Mouse (Mus musculus): ENCODE data around the gene Utp20. TPM values are rescaled to one million over a fixed set of nuclear protein-coding genes. Genes with fewer than 3 reads are reported as not detected.
A peak's percentile ranks its signal among the peaks of the same experiment; 100 is the strongest.

The Utp20 gene
- polyA plus RNA-seq, 1 experiment from 2014 or later: 11.7 TPM

- H3K9ac ChIP-seq (replicated peaks): peak overlapping the region; percentile 95
- 2% methylated on average over 52 of the region's 61 CpGs for WGBS
- H3K27ac ChIP-seq: peak overlapping the region; percentile 40; the same call in 1 of the 2 replicates
- peak; percentile 59; the same call in 1 of the 2 replicates for ATAC-seq
- H3K36me3 ChIP-seq: peaks cover 6% of the 10 kb centered on the region; the same call in 1 of the 2 replicates
- peaks cover 6% of the 10 kb centered on the region for H3K27me3 ChIP-seq
- no peaks in the 10 kb centered on the region for H3K9me3 ChIP-seq
- H3K4me3 ChIP-seq (replicated peaks): peak overlapping the region; percentile 99
- H3K4me1 ChIP-seq (replicated peaks): peaks cover 18% of the 10 kb centered on the region
- H3K4me2 ChIP-seq (replicated peaks): peak overlapping the region; percentile 92
These were observed 94.9 kb downstream of the Utp20 start for GRCm38 (mm10) chr10:88731496-88732308.

DNA sequence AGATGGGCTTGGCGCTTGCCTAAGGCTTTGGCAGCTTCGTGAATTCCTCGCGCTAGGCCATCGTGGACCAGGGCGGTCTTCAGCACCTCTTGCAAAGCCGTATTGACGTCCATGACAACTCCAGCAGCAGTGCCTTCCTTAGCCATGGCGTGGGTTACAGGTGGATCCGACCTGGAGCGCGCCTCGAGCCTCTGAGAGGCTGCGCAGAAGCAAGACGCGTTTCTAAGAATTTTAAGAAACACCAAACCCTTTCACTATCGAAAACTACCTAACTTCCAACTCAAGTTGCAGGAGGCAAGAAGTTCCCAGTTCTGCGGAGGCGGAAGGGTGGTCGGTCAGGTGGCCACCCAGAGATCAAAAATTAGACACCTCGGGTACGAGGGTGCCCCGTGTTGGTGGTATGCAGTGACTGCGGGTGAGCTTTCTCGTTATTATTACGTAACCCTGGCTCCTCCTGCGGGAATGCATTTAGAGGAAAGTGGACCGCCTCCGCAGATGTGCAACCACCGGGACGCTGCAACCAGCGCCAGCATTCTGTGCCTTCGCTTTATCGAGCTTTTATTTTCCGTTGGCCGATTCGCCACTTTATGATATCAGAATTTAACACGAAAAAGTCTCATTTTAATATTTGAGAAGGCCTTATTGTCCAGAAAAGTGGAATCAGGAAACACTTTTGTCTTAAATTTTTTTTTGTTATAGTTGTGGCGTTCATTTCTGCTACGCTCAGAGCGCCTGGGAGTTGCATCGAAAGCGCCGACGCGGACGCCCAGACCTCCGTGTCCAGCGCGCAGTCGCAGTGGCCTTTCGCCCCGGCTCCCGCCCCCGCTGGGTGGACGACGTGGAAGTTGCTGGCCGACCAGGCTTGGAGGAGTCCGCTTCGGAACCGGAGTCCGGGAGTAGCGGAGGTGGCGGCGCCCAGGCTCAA, 95.8 kb downstream of the Utp20 start, which contains the start of gene Arl1:
Gene Arl1, plus strand, starts transcription at position 288 of the 925 bp plus-strand sequence.
- peaks cover 6% of the 10 kb centered on the region for H3K27me3 ChIP-seq
- no peaks in the 10 kb centered on the region for H3K9me3 ChIP-seq
- peak within 1 kb of the TSS; percentile 99 for H3K4me3 ChIP-seq (replicated peaks)
- peak within 1 kb of the TSS; percentile 95 for H3K9ac ChIP-seq (replicated peaks)
- H3K4me1 ChIP-seq (replicated peaks): peaks cover 18% of the 10 kb centered on the region
- peak within 1 kb of the TSS; percentile 41 for H3K27ac ChIP-seq
- ATAC-seq: peak; percentile 97
- H3K36me3 ChIP-seq: no peaks in the 10 kb centered on the region
- WGBS: under 1% methylated on average over 65 of the region's 65 CpGs
- H3K4me2 ChIP-seq (replicated peaks): peak within 1 kb of the TSS; percentile 92

- no peak for ATAC-seq
- H3K4me2 ChIP-seq (replicated peaks): no peak overlapping the region
- no peak overlapping the region for H3K27ac ChIP-seq
- H3K4me3 ChIP-seq (replicated peaks): no peak overlapping the region
- 79% methylated on average over 8 of the region's 8 CpGs for WGBS
- no peaks in the 10 kb centered on the region for H3K36me3 ChIP-seq
- H3K4me1 ChIP-seq (replicated peaks): peaks cover 17% of the 10 kb centered on the region
- peaks cover 9% of the 10 kb centered on the region for H3K27me3 ChIP-seq
- H3K9ac ChIP-seq (replicated peaks): no peak overlapping the region
- H3K9me3 ChIP-seq: no peaks in the 10 kb centered on the region
These were observed 98.4 kb downstream of the Utp20 start for GRCm38 (mm10) chr10:88728166-88728565.

- Histone ChIP-seq H3K36me3 (no peaks in the 10 kb centered on the region), H3K4me2 (replicated peaks) (no peak overlapping the region), H3K27ac (no peak overlapping the region), H3K4me3 (replicated peaks) (no peak overlapping the region), H3K4me1 (replicated peaks) (peaks cover 8% of the 10 kb centered on the region), H3K9me3 (no peaks in the 10 kb centered on the region), H3K9ac (replicated peaks) (no peak overlapping the region), H3K27me3 (peaks cover 9% of the 10 kb centered on the region)
- no peak for ATAC-seq
- 46% methylated on average over 1 of the region's 1 CpGs for WGBS
These were observed 99.5 kb downstream of the Utp20 start for GRCm38 (mm10) chr10:88727128-88727527.

DNA sequence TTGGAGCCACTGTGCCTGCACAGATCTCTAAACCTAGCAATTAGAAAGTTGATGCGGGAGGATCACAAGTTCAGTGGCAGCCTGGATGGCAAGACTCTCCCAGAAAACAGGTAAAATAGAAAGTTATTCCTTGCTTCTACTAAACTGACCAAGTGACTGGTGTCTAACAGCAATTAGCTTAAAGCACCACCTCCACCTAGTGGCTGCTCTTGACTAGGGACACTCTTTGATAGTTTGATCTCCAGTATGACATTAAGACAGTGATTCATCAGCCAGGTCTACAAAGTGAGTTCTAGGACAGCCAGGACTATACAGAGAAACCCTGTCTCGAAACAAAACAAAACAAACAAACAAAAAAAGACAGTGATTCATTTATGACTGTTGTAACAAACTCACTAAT, 101.3 kb downstream of the Utp20 start:
- ATAC-seq: no peak
- H3K27me3 ChIP-seq: peaks cover 9% of the 10 kb centered on the region
- no peak overlapping the region for H3K27ac ChIP-seq
- WGBS: 62% methylated on average over 2 of the region's 2 CpGs
- H3K4me1 ChIP-seq (replicated peaks): peaks cover 2% of the 10 kb centered on the region
- no peak overlapping the region for H3K4me2 ChIP-seq (replicated peaks)
- H3K36me3 ChIP-seq: no peaks in the 10 kb centered on the region
- H3K9me3 ChIP-seq: no peaks in the 10 kb centered on the region
- no peak overlapping the region for H3K4me3 ChIP-seq (replicated peaks)
- H3K9ac ChIP-seq (replicated peaks): no peak overlapping the region

- Histone ChIP-seq H3K9ac (replicated peaks) (no peak overlapping the region), H3K36me3 (no peaks in the 10 kb centered on the region), H3K27ac (no peak overlapping the region), H3K4me3 (replicated peaks) (no peak overlapping the region), H3K9me3 (no peaks in the 10 kb centered on the region), H3K4me1 (replicated peaks) (no peaks in the 10 kb centered on the region), H3K27me3 (0 out of 2 replicates have a peak, but pooled peaks cover 3% of the 10 kb centered on the region), H3K4me2 (replicated peaks) (no peak overlapping the region)
- no peak for ATAC-seq
- WGBS: 79% methylated on average over 1 of the region's 1 CpGs
These were observed 107.0 kb downstream of the Utp20 start for GRCm38 (mm10) chr10:88719618-88720017.

DNA sequence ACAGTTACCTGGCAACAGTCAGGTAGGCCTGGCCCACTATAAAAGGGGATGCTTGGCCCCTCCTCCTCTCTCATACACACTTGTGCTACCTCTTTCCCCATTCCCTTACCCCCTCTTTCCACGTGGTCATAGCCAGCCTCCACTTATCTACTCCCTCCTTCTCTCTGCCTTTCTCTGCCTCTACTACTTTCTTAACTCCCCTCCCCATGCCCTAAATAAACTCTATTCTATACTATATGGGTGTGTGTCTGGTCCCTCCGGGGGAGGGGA, 108.9 kb downstream of the Utp20 start:
- no peaks in the 10 kb centered on the region for H3K4me1 ChIP-seq (replicated peaks)
- no peaks in the 10 kb centered on the region for H3K36me3 ChIP-seq
- ATAC-seq: no peak
- no peak overlapping the region for H3K27ac ChIP-seq
- 40% methylated on average over 2 of the region's 2 CpGs for WGBS
- no peaks in the 10 kb centered on the region for H3K9me3 ChIP-seq
- no peak overlapping the region for H3K4me2 ChIP-seq (replicated peaks)
- no peak overlapping the region for H3K4me3 ChIP-seq (replicated peaks)
- no peak overlapping the region for H3K9ac ChIP-seq (replicated peaks)
- no peaks in the 10 kb centered on the region for H3K27me3 ChIP-seq

GRCm38 (mm10) chr10:88716986-88717755, 109.4 kb downstream of the Utp20 start:
- Histone ChIP-seq H3K27ac (no peak overlapping the region), H3K4me2 (replicated peaks) (no peak overlapping the region), H3K4me1 (replicated peaks) (no peaks in the 10 kb centered on the region), H3K9me3 (no peaks in the 10 kb centered on the region), H3K36me3 (no peaks in the 10 kb centered on the region), H3K9ac (replicated peaks) (no peak overlapping the region), H3K4me3 (replicated peaks) (no peak overlapping the region), H3K27me3 (no peaks in the 10 kb centered on the region)
- ATAC-seq: no peak
- 59% methylated on average over 13 of the region's 13 CpGs for WGBS

GRCm38 (mm10) chr10:88715621-88716020, 111.0 kb downstream of the Utp20 start:
- Histone ChIP-seq H3K36me3 (no peaks in the 10 kb centered on the region), H3K27me3 (no peaks in the 10 kb centered on the region), H3K4me2 (replicated peaks) (no peak overlapping the region), H3K27ac (no peak overlapping the region), H3K9me3 (no peaks in the 10 kb centered on the region), H3K9ac (replicated peaks) (no peak overlapping the region), H3K4me1 (replicated peaks) (no peaks in the 10 kb centered on the region), H3K4me3 (replicated peaks) (no peak overlapping the region)
- 85% methylated on average over 6 of the region's 6 CpGs for WGBS
- no peak for ATAC-seq

- no peak overlapping the region for H3K27ac ChIP-seq
- H3K9me3 ChIP-seq: no peaks in the 10 kb centered on the region
- no peak overlapping the region for H3K9ac ChIP-seq (replicated peaks)
- no peaks in the 10 kb centered on the region for H3K4me1 ChIP-seq (replicated peaks)
- H3K27me3 ChIP-seq: no peaks in the 10 kb centered on the region
- H3K36me3 ChIP-seq: no peaks in the 10 kb centered on the region
- WGBS: 93% methylated on average over 4 of the region's 4 CpGs
- no peak overlapping the region for H3K4me2 ChIP-seq (replicated peaks)
- H3K4me3 ChIP-seq (replicated peaks): no peak overlapping the region
- no peak for ATAC-seq
These were observed 111.9 kb downstream of the Utp20 start for GRCm38 (mm10) chr10:88714744-88715143.

- 87% methylated on average over 6 of the region's 6 CpGs for WGBS
- no peak for ATAC-seq
- no peak overlapping the region for H3K9ac ChIP-seq (replicated peaks)
These were observed 114.2 kb downstream of the Utp20 start for GRCm38 (mm10) chr10:88712359-88712758.

More at GRCm38 (mm10) chr10:88712359-88712758, 114.2 kb downstream of the Utp20 start:
- Histone ChIP-seq H3K27me3 (no peaks in the 10 kb centered on the region), H3K4me1 (replicated peaks) (no peaks in the 10 kb centered on the region), H3K9me3 (no peaks in the 10 kb centered on the region), H3K4me2 (replicated peaks) (no peak overlapping the region), H3K4me3 (replicated peaks) (no peak overlapping the region), H3K36me3 (no peaks in the 10 kb centered on the region), H3K27ac (no peak overlapping the region)
